Mouse (Mus musculus) G1E (cell line): ENCODE measurements around the gene Tinf2. TPM values are rescaled to one million over a fixed set of nuclear protein-coding genes. Genes with fewer than 3 reads are reported as not detected.

Experiments
- ATAC-seq: 2 replicates; pipeline ENCODE4 v1.8.0; 2016; ENCODE audit warnings: mild to moderate bottlenecking; ENCODE audit not compliant: insufficient number of reproducible peaks, poor library complexity, low FRiP score, severe bottlenecking; ENCODE audit errors: extremely low read depth
- DNase-seq: peaks from one replicate; pipeline ENCODE4 v3.0.0; 2012; ENCODE audit warnings: low spot score
- H3K27me3 ChIP-seq: 2 replicates; pipeline ENCODE4 v1.6.1; 2012; ENCODE audit warnings: mild to moderate bottlenecking, low read length, inconsistent platforms; ENCODE audit not compliant: insufficient read depth
- H3K36me3 ChIP-seq: replicated peaks from 2 replicates; pipeline ENCODE3; 2012; ENCODE audit warnings: mild to moderate bottlenecking, inconsistent platforms
- H3K4me1 ChIP-seq: 2 replicates; pipeline ENCODE4 v1.6.1; 2012; ENCODE audit warnings: low read depth, low read length, inconsistent platforms, mixed read lengths; ENCODE audit not compliant: insufficient read depth
- H3K4me3 ChIP-seq: 2 replicates; pipeline ENCODE4 v1.5.1; 2012; ENCODE audit warnings: low read depth, mild to moderate bottlenecking, inconsistent platforms, low read length, moderate library complexity, mixed read lengths
- H3K9me3 ChIP-seq: replicated peaks from 2 replicates; pipeline ENCODE4 v1.6.1; 2012; ENCODE audit warnings: inconsistent platforms
- CTCF ChIP-seq: IDR thresholded peaks from 2 replicates; pipeline ENCODE4 v1.5.1; 2012; ENCODE audit warnings: low read depth, low read length, inconsistent platforms, mixed read lengths
- GATA1 ChIP-seq: IDR thresholded peaks from 2 replicates; pipeline ENCODE4 v1.6.1; 2012; ENCODE audit warnings: borderline replicate concordance, low read length, inconsistent platforms, mixed read lengths
- GATA2 ChIP-seq: IDR thresholded peaks from 2 replicates; pipeline ENCODE4 v1.6.1; 2012; ENCODE audit warnings: low read depth, low read length, inconsistent platforms, borderline replicate concordance
- POLR2AphosphoS5 ChIP-seq: IDR thresholded peaks from 2 replicates; pipeline ENCODE4 v1.6.1; 2012; ENCODE audit warnings: low read depth, low read length, inconsistent platforms; ENCODE audit not compliant: insufficient replicate concordance
- TAL1 ChIP-seq: conservative IDR thresholded peaks from 2 replicates; pipeline ENCODE4 v1.6.1; 2012; ENCODE audit warnings: low read depth, low read length, inconsistent platforms, mixed read lengths
- polyA plus RNA-seq: library from polyadenylated mRNA; stranded (reverse); fragments of >175 nt; gene quantifications from 2 replicates; pipeline ENCODE4 v1.2.3, GENCODE M21; 2012
- total RNA-seq, 2 experiments: library from RNA; stranded (forward) in 1 of 2; stranded (reverse) in 1 of 2; fragments of 200-1000 nt in 1 of 2; fragments of >200 nt in 1 of 2; fragmentation: Nextera tagmentation in 1 of 2; gene quantifications; 2 replicates each; pipeline ENCODE4 v1.2.3; 2014 to 2017

Tinf2 gene
- total and polyA plus RNA-seq, 3 experiments: 42.4 to 55.1 (median 44.2) TPM

DNA sequence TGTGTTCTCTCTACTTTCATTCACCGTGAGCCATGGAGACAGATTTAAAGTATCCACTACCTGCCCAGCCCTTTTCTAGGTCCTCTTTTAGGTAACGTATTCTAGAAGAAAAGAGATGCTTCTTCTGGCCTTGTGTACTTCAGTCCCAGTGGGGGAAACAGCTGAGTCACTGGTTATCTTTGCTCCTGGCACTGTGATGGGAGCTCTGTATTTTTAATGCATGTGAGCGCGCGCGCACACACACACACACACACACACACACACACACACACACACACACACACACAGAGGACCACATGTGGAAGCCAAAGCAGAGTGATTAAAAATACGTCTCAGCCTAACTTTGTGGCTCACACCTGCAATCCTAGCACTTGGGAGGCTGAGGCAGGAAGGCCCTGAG, 41.8 kb upstream of the Tinf2 start:
- Histone ChIP-seq H3K4me1 (peaks cover 69% of the 10 kb centered on the region), H3K4me3 (no peak overlapping the region), H3K27me3 (peaks cover 14% of the 10 kb centered on the region), H3K36me3 (peaks cover 28% of the 10 kb centered on the region), H3K9me3 (no peaks in the 10 kb centered on the region)
- no peak for TF ChIP-seq GATA2
- no peak for TF ChIP-seq TAL1
- TF ChIP-seq CTCF: no peak
- TF ChIP-seq GATA1: no peak
- TF ChIP-seq POLR2AphosphoS5: no peak
- no peak for ATAC-seq
- DNase-seq: no peak

DNA sequence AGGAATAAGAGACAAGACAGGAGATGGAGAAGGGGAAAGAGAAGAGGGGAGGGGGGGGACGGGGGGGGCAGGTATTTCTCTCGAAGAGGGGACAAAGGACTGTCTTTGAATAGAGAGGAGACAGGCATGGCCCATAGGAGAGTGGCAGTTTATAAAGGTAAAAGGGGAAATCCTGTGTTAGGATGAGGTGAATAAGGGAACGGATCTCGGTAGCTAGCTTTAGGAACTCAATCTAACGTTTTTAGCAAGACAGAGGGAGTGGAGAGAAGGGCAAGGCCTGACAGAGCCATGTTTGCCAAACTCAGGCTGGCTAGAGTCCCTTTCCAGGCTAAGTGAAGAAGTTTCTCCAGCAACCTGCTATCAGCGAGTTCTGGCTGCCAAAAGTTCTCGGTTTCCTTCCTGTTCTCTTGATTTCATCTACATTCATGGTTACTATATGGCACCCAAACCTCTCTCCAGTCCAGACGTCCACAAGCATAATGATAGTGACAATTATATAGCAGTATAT, 40.9 kb upstream of the Tinf2 start:
- TF ChIP-seq TAL1: no peak
- no peak for TF ChIP-seq CTCF
- TF ChIP-seq GATA1: no peak
- TF ChIP-seq POLR2AphosphoS5: no peak
- no peak for TF ChIP-seq GATA2
- Histone ChIP-seq H3K4me1 (peaks cover 62% of the 10 kb centered on the region), H3K4me3 (peak overlapping the region; percentile 88), H3K36me3 (peaks cover 37% of the 10 kb centered on the region), H3K9me3 (no peaks in the 10 kb centered on the region), H3K27me3 (0 out of 2 replicates have a peak, but pooled peaks cover 6% of the 10 kb centered on the region)
- DNase-seq (no peak), ATAC-seq (no peak)

DNA sequence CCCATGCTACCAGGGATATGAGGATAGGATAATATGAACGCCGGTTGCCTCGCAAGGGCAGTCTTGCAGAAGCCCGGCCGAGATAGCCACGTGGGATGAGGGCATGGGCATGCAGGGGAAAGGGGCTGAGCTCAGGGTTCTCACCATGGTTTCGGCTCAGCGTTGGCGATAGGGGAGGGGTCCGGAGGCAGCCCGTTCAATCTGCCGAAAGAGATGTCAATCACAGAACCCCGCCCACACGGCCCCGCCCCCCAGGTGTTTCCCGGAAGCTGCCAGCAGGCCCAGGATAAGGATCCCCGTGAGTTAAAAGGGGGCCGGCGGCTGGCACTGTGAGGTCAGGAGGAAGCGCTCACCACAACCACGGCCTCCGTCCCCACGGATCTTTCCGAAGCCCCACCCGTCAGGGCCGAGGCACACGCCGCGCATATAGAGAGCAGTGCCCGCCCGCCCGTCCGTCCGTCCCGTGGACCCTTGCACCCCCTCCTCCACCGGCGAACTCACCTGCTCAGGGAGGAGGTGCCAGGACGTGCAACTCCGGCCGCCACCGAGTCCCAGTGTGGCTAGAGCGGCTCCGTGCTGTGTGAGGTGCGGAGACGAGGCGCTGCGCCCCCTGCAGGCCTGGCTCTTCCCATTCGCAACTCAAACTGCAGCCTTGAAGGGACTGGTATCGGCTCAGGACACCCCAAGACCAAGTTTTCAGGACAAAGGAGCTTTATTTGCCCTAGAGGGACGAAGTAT, 40.2 kb upstream of the Tinf2 start, which contains the start of gene Rabggta:
TSS of gene Rabggta (minus strand) at position 564 of the 738 bp plus-strand sequence.
- TF ChIP-seq GATA2: no peak
- no peak for TF ChIP-seq TAL1
- TF ChIP-seq CTCF: peak; percentile 77
- ATAC-seq (peak; percentile 64; the same call in 1 of the 2 replicates), DNase-seq (peak; percentile 84)
- Histone ChIP-seq H3K4me3 (peak within 1 kb of the TSS; percentile 88), H3K4me1 (peaks cover 63% of the 10 kb centered on the region), H3K36me3 (peaks cover 43% of the 10 kb centered on the region), H3K27me3 (no peaks in the 10 kb centered on the region), H3K9me3 (no peaks in the 10 kb centered on the region)

DNA sequence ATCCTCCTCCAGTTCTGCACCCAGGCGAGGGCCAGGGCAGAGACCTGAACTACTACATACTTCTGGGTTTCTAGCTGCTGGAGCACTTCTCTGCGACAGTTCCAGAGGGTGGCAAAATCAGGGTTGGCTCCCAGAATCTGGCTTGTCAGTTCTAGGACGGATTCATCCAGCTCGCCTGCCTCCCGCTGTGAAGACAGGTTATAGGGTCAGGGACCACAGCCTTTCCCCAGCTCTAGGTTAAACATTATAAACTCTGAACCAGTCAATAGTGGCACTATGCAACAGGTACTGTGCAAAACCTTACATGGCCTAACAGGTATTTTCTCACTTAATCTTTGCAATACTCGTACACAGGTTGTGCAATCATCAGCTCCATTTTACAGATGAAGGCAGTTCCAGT, 39.5 kb upstream of the Tinf2 start:
- ATAC-seq (no peak), DNase-seq (no peak)
- H3K4me3 ChIP-seq: peak overlapping the region; percentile 88
- TF ChIP-seq GATA2: no peak
- no peak for TF ChIP-seq POLR2AphosphoS5
- TF ChIP-seq CTCF: no peak
- no peak for TF ChIP-seq GATA1
- no peak for TF ChIP-seq TAL1
- no peaks in the 10 kb centered on the region for H3K9me3 ChIP-seq
- H3K4me1 ChIP-seq: peaks cover 64% of the 10 kb centered on the region
- no peaks in the 10 kb centered on the region for H3K27me3 ChIP-seq
- peaks cover 51% of the 10 kb centered on the region for H3K36me3 ChIP-seq

DNA sequence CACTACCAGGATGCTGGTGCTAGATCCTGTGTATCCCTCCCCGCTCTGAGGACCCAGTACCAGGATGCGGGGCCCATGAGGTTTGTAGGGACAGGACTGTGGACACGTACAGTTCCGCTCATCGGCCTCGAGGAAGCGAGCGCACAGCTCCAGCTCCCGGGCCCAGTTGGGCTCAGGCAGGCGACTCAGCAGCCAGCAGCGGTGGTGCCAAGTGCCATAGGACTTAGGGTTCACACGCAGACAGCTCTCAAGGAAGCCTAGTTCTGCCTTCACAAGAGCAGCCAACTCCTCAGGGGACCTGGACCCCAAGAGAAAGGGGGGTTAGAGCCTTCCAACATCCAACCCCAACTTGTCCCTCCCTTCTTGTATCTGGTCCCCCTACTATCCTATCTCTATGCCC, 39.0 kb upstream of the Tinf2 start:
- no peaks in the 10 kb centered on the region for H3K27me3 ChIP-seq
- no peak for ATAC-seq
- peaks cover 64% of the 10 kb centered on the region for H3K4me1 ChIP-seq
- peaks cover 54% of the 10 kb centered on the region for H3K36me3 ChIP-seq
- H3K9me3 ChIP-seq: no peaks in the 10 kb centered on the region
- no peak for DNase-seq
- H3K4me3 ChIP-seq: no peak overlapping the region
- TF ChIP-seq TAL1: no peak
- TF ChIP-seq GATA1: no peak
- no peak for TF ChIP-seq GATA2
- no peak for TF ChIP-seq CTCF
- no peak for TF ChIP-seq POLR2AphosphoS5

DNA sequence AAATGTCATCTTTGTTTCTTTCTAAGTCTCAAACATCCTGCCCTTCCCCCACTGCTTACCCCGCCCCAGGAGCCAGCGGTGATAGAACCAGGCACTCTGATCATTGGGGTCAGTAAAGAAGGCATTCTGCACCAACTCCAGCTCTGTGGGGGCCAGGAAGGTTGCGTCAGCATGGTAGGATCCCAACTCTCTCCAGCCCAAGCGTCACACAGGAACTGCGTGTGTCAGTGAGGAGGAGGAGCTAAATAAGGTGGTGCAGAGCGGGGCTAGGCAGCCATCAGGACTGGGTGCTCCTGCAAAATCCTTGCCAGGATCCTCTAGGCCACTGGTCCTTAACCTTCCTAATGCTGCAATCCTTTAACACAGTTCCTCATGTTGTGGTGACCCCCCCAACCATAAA, 38.1 kb upstream of the Tinf2 start:
- Histone ChIP-seq H3K27me3 (no peaks in the 10 kb centered on the region), H3K9me3 (no peaks in the 10 kb centered on the region), H3K4me1 (peaks cover 65% of the 10 kb centered on the region), H3K4me3 (no peak overlapping the region), H3K36me3 (peaks cover 56% of the 10 kb centered on the region)
- DNase-seq (no peak), ATAC-seq (no peak)
- TF ChIP-seq GATA2 (no peak), POLR2AphosphoS5 (no peak), GATA1 (no peak), TAL1 (no peak), CTCF (no peak)
